Mouse (Mus musculus): ENCODE results near the gene Olfr458. TPM values are rescaled to one million over a fixed set of nuclear protein-coding genes. Genes with fewer than 3 reads are reported as not detected.

The Olfr458 gene
- polyA plus RNA-seq, 1 experiment from 2014 or later = not detected

DNA sequence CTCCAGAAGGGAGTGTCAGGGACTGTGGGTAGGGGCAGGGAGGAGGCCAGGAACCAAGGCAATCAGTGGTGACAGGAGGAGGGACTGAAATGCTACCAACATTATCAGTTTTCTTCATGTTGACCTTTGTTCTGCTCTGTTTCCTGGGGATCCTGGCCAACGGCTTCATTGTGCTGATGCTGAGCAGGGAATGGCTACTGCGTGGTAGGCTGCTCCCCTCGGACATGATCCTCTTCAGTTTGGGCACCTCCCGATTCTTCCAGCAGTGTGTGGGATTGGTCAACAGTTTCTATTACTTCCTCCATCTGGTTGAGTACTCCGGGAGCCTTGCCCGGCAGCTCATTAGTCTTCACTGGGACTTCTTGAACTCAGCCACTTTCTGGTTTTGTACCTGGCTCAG is 30.6 kb downstream of the Olfr458 start, which contains the start of gene Tas2r126:
Tas2r126 (plus strand) TSS at position 90 of the 400 bp plus-strand sequence.
- Histone ChIP-seq H3K4me3 (no peak within 1 kb of the TSS), H3K4me1 (replicated peaks) (no peaks in the 10 kb centered on the region), H3K27me3 (ENCODE audit: insufficient read depth, poor library complexity, severe bottlenecking) (no peaks in the 10 kb centered on the region), H3K27ac (no peak within 1 kb of the TSS), H3K9me3 (no peaks in the 10 kb centered on the region), H3K36me3 (no peaks in the 10 kb centered on the region)
- 80% methylated on average over 6 of the region's 6 CpGs for WGBS
- no peak for DNase-seq (ENCODE audit: low spot score)

DNA sequence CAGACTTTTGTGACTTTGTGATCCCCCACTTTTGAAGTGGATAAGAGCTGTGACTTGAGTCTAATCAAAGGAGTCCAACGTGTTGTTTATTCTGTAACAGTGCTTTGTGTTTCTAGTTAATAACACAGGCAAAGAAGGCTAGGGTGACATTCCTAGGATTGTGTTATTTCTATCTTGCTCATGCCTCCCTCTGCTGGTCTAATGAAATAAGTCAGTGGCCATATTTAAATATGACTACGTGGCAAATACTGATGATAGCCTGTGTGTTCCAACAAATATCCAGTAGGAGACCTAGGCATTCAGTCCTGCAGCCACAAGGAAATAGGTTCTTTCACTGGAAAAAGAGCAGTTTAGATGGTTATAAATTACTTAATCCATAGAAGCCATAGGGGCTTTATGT is 31.4 kb downstream of the Olfr458 start:
- no peaks in the 10 kb centered on the region for H3K4me1 ChIP-seq (replicated peaks)
- H3K36me3 ChIP-seq = no peaks in the 10 kb centered on the region
- no peak overlapping the region for H3K27ac ChIP-seq
- H3K4me3 ChIP-seq = no peak overlapping the region
- no peaks in the 10 kb centered on the region for H3K27me3 ChIP-seq (ENCODE audit: insufficient read depth, poor library complexity, severe bottlenecking)
- DNase-seq (ENCODE audit: low spot score) = no peak
- WGBS = 67% methylated on average over 2 of the region's 2 CpGs
- H3K9me3 ChIP-seq = no peaks in the 10 kb centered on the region

DNA sequence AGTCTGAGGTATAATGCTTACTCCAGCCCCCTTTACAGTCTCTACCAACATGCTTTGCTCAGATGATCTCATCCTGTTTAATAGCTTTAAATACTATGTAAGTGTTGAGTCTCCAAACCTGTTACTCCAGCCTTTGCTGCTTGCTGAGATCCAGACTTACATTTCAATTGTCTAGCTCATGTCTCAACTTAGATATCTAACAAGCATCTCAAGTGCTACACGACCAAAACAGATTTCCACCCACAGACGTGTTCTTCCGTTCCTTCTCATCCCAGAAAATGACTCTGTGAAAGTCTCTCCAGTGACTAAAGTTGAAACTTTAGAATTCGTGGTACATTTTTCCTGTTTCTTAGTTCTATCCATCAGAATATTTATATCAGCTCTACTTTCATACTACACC is 38.7 kb downstream of the Olfr458 start:
- Histone ChIP-seq H3K36me3 (no peaks in the 10 kb centered on the region), H3K4me1 (replicated peaks) (no peaks in the 10 kb centered on the region), H3K9me3 (no peaks in the 10 kb centered on the region), H3K4me3 (no peak overlapping the region), H3K27me3 (ENCODE audit: insufficient read depth, poor library complexity, severe bottlenecking) (no peaks in the 10 kb centered on the region), H3K27ac (no peak overlapping the region)
- WGBS = 87% methylated on average over 4 of the region's 4 CpGs
- no peak for DNase-seq (ENCODE audit: low spot score)

DNA sequence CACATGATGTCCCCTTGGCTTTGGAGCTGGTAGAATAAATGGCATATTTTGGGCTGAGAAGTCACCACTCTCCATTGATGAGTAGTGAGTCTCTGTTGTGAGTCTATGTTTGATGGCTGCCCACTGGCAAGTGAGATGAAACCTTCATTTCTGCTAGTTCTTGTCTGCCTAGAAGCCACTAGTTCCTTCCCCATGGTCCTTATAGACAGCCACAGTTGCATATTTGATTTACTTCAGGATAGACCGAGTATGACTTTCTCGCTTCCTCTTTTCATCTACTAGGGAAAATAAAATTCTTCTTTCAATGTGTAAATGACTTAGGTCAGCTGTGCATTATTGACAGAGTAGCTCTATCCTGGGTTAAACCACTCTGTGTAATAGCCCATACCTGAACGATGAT is 40.5 kb downstream of the Olfr458 start:
- H3K27ac ChIP-seq = no peak overlapping the region
- H3K36me3 ChIP-seq = no peaks in the 10 kb centered on the region
- H3K9me3 ChIP-seq = no peaks in the 10 kb centered on the region
- DNase-seq (ENCODE audit: low spot score) = no peak
- no peaks in the 10 kb centered on the region for H3K27me3 ChIP-seq (ENCODE audit: insufficient read depth, poor library complexity, severe bottlenecking)
- 93% methylated on average over 3 of the region's 3 CpGs for WGBS
- H3K4me1 ChIP-seq (replicated peaks) = no peaks in the 10 kb centered on the region
- H3K4me3 ChIP-seq = no peak overlapping the region

DNA sequence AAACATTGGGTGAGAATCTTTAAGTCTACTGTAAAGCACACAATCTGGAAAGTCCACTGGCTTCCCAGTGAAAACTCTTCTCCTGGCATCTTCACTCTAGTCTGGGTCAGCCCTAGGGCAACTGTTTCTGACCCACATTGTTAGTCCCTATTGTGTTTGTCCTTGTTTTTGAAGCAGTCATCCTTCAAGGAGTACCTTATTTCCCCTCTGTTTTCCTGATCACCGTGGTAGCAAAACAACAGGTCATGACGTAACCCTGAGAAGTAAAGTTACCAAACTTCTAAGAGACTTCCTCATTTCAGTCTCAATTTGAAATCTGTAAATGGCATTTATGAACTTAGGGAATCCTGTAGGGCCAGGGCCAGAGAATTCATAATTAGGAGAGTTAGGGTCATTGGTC is 43.6 kb downstream of the Olfr458 start:
- no peaks in the 10 kb centered on the region for H3K9me3 ChIP-seq
- DNase-seq (ENCODE audit: low spot score) = no peak
- H3K36me3 ChIP-seq = no peaks in the 10 kb centered on the region
- H3K27ac ChIP-seq = no peak overlapping the region
- no peaks in the 10 kb centered on the region for H3K27me3 ChIP-seq (ENCODE audit: insufficient read depth, poor library complexity, severe bottlenecking)
- H3K4me1 ChIP-seq (replicated peaks) = no peaks in the 10 kb centered on the region
- H3K4me3 ChIP-seq = no peak overlapping the region
- 67% methylated on average over 2 of the region's 2 CpGs for WGBS

DNA sequence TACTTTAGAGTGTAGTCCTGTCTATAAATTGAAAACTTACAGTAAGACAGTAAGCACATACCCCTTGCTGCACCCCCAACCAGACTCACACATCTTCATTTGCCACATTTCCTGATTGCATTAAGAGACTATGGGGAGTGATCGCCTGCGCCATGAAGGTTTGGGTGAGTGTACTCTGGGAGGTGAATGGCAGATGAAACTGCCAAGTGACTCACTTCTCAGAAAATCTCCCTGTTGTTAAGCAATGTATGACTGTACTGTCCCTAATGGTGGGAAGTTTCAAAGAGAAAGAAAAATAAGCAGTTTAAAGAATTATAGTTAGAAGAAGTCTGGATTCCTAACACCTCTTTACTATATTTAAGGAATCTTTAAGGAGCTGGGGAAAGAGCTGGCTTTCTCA is 45.6 kb downstream of the Olfr458 start:
- no peaks in the 10 kb centered on the region for H3K36me3 ChIP-seq
- DNase-seq (ENCODE audit: low spot score) = no peak
- H3K4me3 ChIP-seq = no peak overlapping the region
- 90% methylated on average over 2 of the region's 2 CpGs for WGBS
- no peak overlapping the region for H3K27ac ChIP-seq
- H3K27me3 ChIP-seq (ENCODE audit: insufficient read depth, poor library complexity, severe bottlenecking) = no peaks in the 10 kb centered on the region
- no peaks in the 10 kb centered on the region for H3K9me3 ChIP-seq
- no peaks in the 10 kb centered on the region for H3K4me1 ChIP-seq (replicated peaks)

Other genes starting within 250 kb of the Olfr458 start
- gene Tas2r144, start 249.9 kb downstream of the Olfr458 start, polyA plus RNA-seq (2016; fragmentation: Nextera tagmentation; extraction: Ambion mirVana) = not detected in 2 replicates
- gene Gstk1, start 219.3 kb downstream of the Olfr458 start, polyA plus RNA-seq (2016; fragmentation: Nextera tagmentation; extraction: Ambion mirVana) = 16.5 and 17.7 TPM in 2 replicates
- 0.48 and 0.75 TPM in 2 replicates for gene Tmem139, start 203.2 kb downstream of the Olfr458 start, polyA plus RNA-seq (2016; fragmentation: Nextera tagmentation; extraction: Ambion mirVana)
- gene Casp2, start 200.2 kb downstream of the Olfr458 start, polyA plus RNA-seq (2016; fragmentation: Nextera tagmentation; extraction: Ambion mirVana) = 67.7 and 81.2 TPM in 2 replicates
- gene Clcn1, start 178.5 kb downstream of the Olfr458 start, polyA plus RNA-seq (2016; fragmentation: Nextera tagmentation; extraction: Ambion mirVana) = 0.94 and 1.1 TPM in 2 replicates
- 1.4 and 2.9 TPM in 2 replicates for gene Fam131b, start 140.6 kb downstream of the Olfr458 start, polyA plus RNA-seq (2016; fragmentation: Nextera tagmentation; extraction: Ambion mirVana)
- 86.0 and 103 TPM in 2 replicates for gene Zyx, start 115.6 kb downstream of the Olfr458 start, polyA plus RNA-seq (2016; fragmentation: Nextera tagmentation; extraction: Ambion mirVana)
- 1.8 and 3.1 TPM in 2 replicates for gene Epha1, start 91.9 kb downstream of the Olfr458 start, polyA plus RNA-seq (2016; fragmentation: Nextera tagmentation; extraction: Ambion mirVana)
- not detected in 2 replicates for gene Tas2r143, start 65.0 kb downstream of the Olfr458 start, polyA plus RNA-seq (2016; fragmentation: Nextera tagmentation; extraction: Ambion mirVana)
- not detected in 2 replicates for gene Tas2r135, start 59.8 kb downstream of the Olfr458 start, polyA plus RNA-seq (2016; fragmentation: Nextera tagmentation; extraction: Ambion mirVana)
- not detected in 2 replicates for gene Tas2r126, start 30.7 kb downstream of the Olfr458 start, polyA plus RNA-seq (2016; fragmentation: Nextera tagmentation; extraction: Ambion mirVana)
- not detected in 2 replicates for gene Olfr457, start 11.1 kb upstream of the Olfr458 start, polyA plus RNA-seq (2016; fragmentation: Nextera tagmentation; extraction: Ambion mirVana)
- not detected in 2 replicates for gene Olfr456, start 22.0 kb upstream of the Olfr458 start, polyA plus RNA-seq (2016; fragmentation: Nextera tagmentation; extraction: Ambion mirVana)
- not detected in 2 replicates for gene Olfr455, start 82.4 kb upstream of the Olfr458 start, polyA plus RNA-seq (2016; fragmentation: Nextera tagmentation; extraction: Ambion mirVana)
- gene Tcaf3, start 132.5 kb upstream of the Olfr458 start, polyA plus RNA-seq (2016; fragmentation: Nextera tagmentation; extraction: Ambion mirVana) = not detected in 2 replicates
- gene Tcaf2, start 180.1 kb upstream of the Olfr458 start, polyA plus RNA-seq (2016; fragmentation: Nextera tagmentation; extraction: Ambion mirVana) = 4.6 and 4.9 TPM in 2 replicates
- 110 and 130 TPM in 2 replicates for gene Tcaf1, start 244.9 kb upstream of the Olfr458 start, polyA plus RNA-seq (2016; fragmentation: Nextera tagmentation; extraction: Ambion mirVana)